Mouse (Mus musculus) kidney, embryonic 16.5 days (tissue): ENCODE measurements at regions not wholly inside any gene's neighbourhood (a gene's known extent, or its start where the extent isn't known, plus 50 kb on each side); places are given as distances from the start of the nearest gene placed in this dataset.

Experiments used
- ATAC-seq: fragments of 200-750 bp; cut with Nextera tagmentation; 2 replicates; pipeline ENCODE4 v1.8.0; 2017; ENCODE audit warnings: moderate TSS enrichment; ENCODE audit not compliant: low FRiP score, low TSS enrichment
- H3K27ac ChIP-seq: fragments of 300-500 bp; sonication (generic); 2 replicates; pipeline ENCODE4 v1.5.1; 2014; ENCODE audit warnings: low read length
- H3K27me3 ChIP-seq: fragments of 300-500 bp; sonication (generic); 2 replicates; pipeline ENCODE4 v1.6.1; 2014; ENCODE audit warnings: low read length, control low read depth, mixed read lengths; ENCODE audit not compliant: insufficient read depth
- H3K36me3 ChIP-seq: fragments of 300-500 bp; sonication (generic); 2 replicates; pipeline ENCODE4 v1.6.1; 2014; ENCODE audit warnings: low read length, control low read depth, mixed read lengths; ENCODE audit not compliant: insufficient read depth
- H3K4me1 ChIP-seq: fragments of 300-500 bp; sonication (generic); 2 replicates; pipeline ENCODE4 v1.6.1; 2014; ENCODE audit warnings: low read length, control low read depth, mixed read lengths; ENCODE audit not compliant: insufficient read depth
- H3K4me2 ChIP-seq: fragments of 300-500 bp; sonication (generic); replicated peaks from 2 replicates; pipeline ENCODE4 v1.6.1; 2014; ENCODE audit warnings: low read depth, low read length
- H3K4me3 ChIP-seq: fragments of 300-500 bp; sonication (generic); 2 replicates; pipeline ENCODE4 v1.5.1; 2014; ENCODE audit warnings: mild to moderate bottlenecking, low read length
- H3K9ac ChIP-seq: fragments of 300-500 bp; sonication (generic); replicated peaks from 2 replicates; pipeline ENCODE4 v1.6.1; 2014; ENCODE audit warnings: low read length
- H3K9me3 ChIP-seq: fragments of 300-500 bp; sonication (generic); 2 replicates; pipeline ENCODE4 v1.6.1; 2016; ENCODE audit warnings: low read length, control low read depth
- WGBS: fragments of 180-500 bp; shearing (Covaris S2); extraction: QIAGEN DNeasy Blood & Tissue Kit; methylation state at CpG from one replicate; pipeline ENCODE4 v1.1.7; 2014; 5-methylcytosine and 5-hydroxymethylcytosine counted together

DNA sequence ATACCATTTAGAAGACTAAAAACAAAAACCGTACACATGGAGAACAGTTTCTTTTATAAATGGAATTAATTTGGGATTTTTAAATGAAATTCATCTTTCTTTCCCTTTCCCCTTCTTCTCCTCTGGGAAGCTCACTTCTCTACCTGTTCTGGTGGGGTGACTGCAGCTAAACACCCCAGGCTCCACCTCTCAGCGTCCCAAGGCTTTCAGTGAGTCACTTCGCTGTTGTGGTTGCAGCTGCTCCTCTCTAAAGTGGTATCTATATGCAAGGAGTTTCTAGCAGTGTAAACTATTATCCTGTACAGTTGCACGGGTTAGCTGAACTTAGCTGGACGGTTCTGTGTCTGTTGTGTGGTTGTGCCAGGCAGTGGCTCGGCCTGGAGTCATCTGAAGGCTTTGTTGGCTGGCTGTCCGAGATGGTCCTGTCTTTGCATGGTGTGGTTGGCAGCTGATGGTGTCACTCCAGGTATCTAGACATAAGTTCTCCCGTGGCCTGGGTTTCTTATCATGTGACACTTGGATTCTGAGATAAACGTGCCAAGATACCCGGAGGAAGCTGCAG lies 64.8 kb upstream of the Slc35c1 start:
- Histone ChIP-seq H3K36me3 (no peaks in the 10 kb centered on the region), H3K4me3 (no peak overlapping the region), H3K27ac (no peak overlapping the region), H3K4me1 (peaks cover 18% of the 10 kb centered on the region), H3K9ac (no peak overlapping the region), H3K9me3 (no peaks in the 10 kb centered on the region), H3K4me2 (no peak overlapping the region), H3K27me3 (no peaks in the 10 kb centered on the region)
- WGBS, result 83% methylated on average over 10 of the region's 10 CpGs
- ATAC-seq, result no peak

DNA sequence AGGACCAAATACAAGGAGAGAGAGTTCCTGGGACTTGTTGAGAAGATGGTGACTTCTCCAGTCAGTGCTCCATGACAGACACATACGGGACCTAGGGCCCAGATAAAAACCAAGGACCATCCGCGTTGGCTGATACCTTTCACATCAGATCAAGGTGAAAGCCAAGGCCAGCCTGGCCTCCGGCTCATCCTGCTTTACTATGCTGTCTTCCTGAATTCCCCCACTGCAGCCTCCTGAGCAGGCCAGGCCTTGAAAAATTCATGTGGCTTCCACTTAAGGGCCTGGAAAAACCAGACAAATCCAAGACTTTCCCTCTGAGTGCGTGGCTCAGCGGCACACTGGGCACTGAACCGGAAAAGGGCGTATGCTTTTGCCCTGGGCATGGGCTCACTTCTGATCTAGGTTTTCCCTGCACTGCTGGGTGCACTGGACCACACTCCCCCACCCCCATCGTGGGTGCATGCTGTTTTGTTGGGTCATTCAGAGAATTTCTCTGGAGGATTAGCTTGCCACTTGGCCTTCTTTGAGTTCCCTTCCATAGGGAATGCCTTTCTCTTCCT lies 64.1 kb upstream of the Slc35c1 start:
- 68% methylated on average over 9 of the region's 9 CpGs for WGBS
- no peak overlapping the region for H3K4me3 ChIP-seq
- ATAC-seq, result no peak

GRCm38 (mm10) chr2:92523321-92523895 lies 63.1 kb upstream of the Slc35c1 start:
- Histone ChIP-seq H3K27me3 (no peaks in the 10 kb centered on the region), H3K36me3 (no peaks in the 10 kb centered on the region), H3K4me3 (no peak overlapping the region), H3K4me1 (peaks cover 7% of the 10 kb centered on the region; the same call in 1 of the 2 replicates), H3K9me3 (no peaks in the 10 kb centered on the region), H3K27ac (no peak overlapping the region), H3K4me2 (no peak overlapping the region), H3K9ac (no peak overlapping the region)
- 49% methylated on average over 13 of the region's 13 CpGs for WGBS
- ATAC-seq, result no peak

More for the DNA sequence above, 64.1 kb upstream of the Slc35c1 start:
- Histone ChIP-seq H3K4me1 (peaks cover 15% of the 10 kb centered on the region), H3K36me3 (no peaks in the 10 kb centered on the region), H3K4me2 (no peak overlapping the region), H3K27ac (no peak overlapping the region), H3K27me3 (no peaks in the 10 kb centered on the region), H3K9me3 (no peaks in the 10 kb centered on the region), H3K9ac (no peak overlapping the region)

GRCm38 (mm10) chr2:92521527-92521926 lies 61.2 kb upstream of the Slc35c1 start:
- H3K36me3 ChIP-seq, result no peaks in the 10 kb centered on the region
- ATAC-seq, result no peak
- H3K4me2 ChIP-seq, result no peak overlapping the region
- no peaks in the 10 kb centered on the region for H3K9me3 ChIP-seq
- H3K4me1 ChIP-seq, result 0 out of 2 replicates have a peak, but pooled peaks cover 6% of the 10 kb centered on the region
- H3K4me3 ChIP-seq, result no peak overlapping the region
- no peak overlapping the region for H3K27ac ChIP-seq
- no peaks in the 10 kb centered on the region for H3K27me3 ChIP-seq
- WGBS, result 77% methylated on average over 8 of the region's 8 CpGs
- no peak overlapping the region for H3K9ac ChIP-seq

- 75% methylated on average over 8 of the region's 8 CpGs for WGBS
- H3K27ac ChIP-seq, result no peak overlapping the region
- no peaks in the 10 kb centered on the region for H3K27me3 ChIP-seq
- no peak overlapping the region for H3K4me3 ChIP-seq
- no peak overlapping the region for H3K4me2 ChIP-seq
- H3K9me3 ChIP-seq, result no peaks in the 10 kb centered on the region
- no peaks in the 10 kb centered on the region for H3K36me3 ChIP-seq
- no peak for ATAC-seq
- 0 out of 2 replicates have a peak, but pooled peaks cover 9% of the 10 kb centered on the region for H3K4me1 ChIP-seq
- no peak overlapping the region for H3K9ac ChIP-seq
Measured at GRCm38 (mm10) chr2:92519396-92519795, 59.1 kb upstream of the Slc35c1 start.

DNA sequence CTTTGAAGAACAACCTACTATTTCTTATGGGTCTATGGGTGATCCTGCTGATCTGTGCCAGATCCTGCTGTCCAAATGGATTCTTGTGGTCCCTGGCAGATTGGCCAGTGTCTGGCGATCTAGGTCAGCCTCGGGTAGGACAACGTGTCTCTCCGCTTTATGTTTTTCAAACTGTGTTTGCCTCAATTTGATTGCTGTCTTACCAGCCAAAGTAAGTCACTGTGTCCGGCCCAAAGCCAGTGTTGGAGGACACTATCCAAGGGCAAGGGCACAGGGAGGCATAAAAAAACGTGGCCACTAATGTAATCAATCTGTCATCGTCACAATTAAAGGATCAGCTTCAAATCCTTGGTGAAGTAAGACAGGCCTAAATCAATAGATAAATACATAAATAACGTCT lies 58.6 kb upstream of the Slc35c1 start:
- H3K4me1 ChIP-seq, result 0 out of 2 replicates have a peak, but pooled peaks cover 8% of the 10 kb centered on the region
- no peak overlapping the region for H3K4me3 ChIP-seq
- no peaks in the 10 kb centered on the region for H3K9me3 ChIP-seq
- no peak overlapping the region for H3K4me2 ChIP-seq
- no peak overlapping the region for H3K27ac ChIP-seq
- H3K36me3 ChIP-seq, result no peaks in the 10 kb centered on the region
- H3K27me3 ChIP-seq, result no peaks in the 10 kb centered on the region
- no peak overlapping the region for H3K9ac ChIP-seq
- 74% methylated on average over 8 of the region's 8 CpGs for WGBS
- ATAC-seq, result no peak

- H3K9me3 ChIP-seq, result no peaks in the 10 kb centered on the region
- WGBS, result 29% methylated on average over 6 of the region's 6 CpGs
- no peak for ATAC-seq
- no peak overlapping the region for H3K4me3 ChIP-seq
- no peak overlapping the region for H3K27ac ChIP-seq
- no peaks in the 10 kb centered on the region for H3K27me3 ChIP-seq
- no peak overlapping the region for H3K4me2 ChIP-seq
- H3K9ac ChIP-seq, result no peak overlapping the region
- 0 out of 2 replicates have a peak, but pooled peaks cover 5% of the 10 kb centered on the region for H3K4me1 ChIP-seq
- H3K36me3 ChIP-seq, result no peaks in the 10 kb centered on the region
Measured at GRCm38 (mm10) chr2:92514961-92515360, 54.6 kb upstream of the Slc35c1 start.

DNA sequence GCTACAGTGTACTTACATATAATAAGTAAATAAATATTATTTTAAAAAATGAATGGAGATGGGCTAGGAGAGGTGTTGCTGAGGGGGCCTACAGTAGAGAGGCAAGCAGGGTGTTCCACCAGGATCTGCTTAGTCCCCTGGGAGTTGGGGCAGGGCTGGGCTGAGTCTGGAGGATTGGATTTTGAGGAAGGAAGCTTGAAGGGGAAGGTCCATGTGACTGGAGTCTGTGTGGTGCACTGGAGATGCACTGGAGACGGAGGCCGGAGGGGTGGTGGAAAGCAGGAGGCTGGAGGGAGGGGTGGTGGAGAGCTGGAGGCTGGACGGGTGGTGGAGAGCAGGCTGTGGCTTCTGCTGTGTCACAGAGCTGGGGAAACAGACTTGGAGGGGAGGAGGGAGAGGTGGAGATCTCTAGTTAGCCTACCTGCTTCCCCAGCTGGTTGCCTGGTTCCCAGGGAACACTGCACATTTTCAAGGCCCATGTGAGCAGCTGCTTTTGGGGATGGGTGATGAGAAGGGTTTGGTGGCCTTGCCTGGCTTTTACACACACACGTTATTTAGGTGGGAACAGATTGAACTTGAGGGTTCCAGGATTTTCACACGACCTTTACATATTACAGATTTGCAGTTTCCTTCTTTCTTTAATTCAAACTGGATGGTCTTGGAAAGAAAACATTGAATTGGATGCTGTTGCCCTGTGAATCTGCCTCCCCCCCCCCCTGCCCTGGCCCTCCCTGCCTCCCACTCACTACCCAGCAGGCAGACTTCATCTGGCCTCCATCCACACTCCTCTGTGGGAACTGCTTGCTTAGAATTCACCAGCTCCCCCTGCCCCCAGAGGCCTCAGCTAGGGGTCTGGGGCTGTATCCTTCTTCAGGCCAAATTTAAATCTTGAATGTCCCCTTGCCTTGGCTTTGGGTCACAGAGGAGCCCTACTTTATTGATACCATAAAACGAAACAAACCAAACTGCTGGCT lies 51.7 kb upstream of the Slc35c1 start:
- H3K9ac ChIP-seq, result no peak overlapping the region
- H3K4me1 ChIP-seq, result 0 out of 2 replicates have a peak, but pooled peaks cover 5% of the 10 kb centered on the region
- H3K9me3 ChIP-seq, result no peaks in the 10 kb centered on the region
- no peak for ATAC-seq
- no peaks in the 10 kb centered on the region for H3K27me3 ChIP-seq
- H3K36me3 ChIP-seq, result no peaks in the 10 kb centered on the region
- 58% methylated on average over 6 of the region's 6 CpGs for WGBS
- H3K4me3 ChIP-seq, result no peak overlapping the region
- H3K4me2 ChIP-seq, result no peak overlapping the region
- no peak overlapping the region; the same call in 1 of the 2 replicates for H3K27ac ChIP-seq
